Mouse (Mus musculus) kidney, adult 2 months (tissue): Measurements from ENCODE around the gene Tomm6. TPM values are rescaled to one million over a fixed set of nuclear protein-coding genes. Genes with fewer than 3 reads are reported as not detected.
A peak's percentile ranks its signal among the peaks of the same experiment; 100 is the strongest.

Experiments used
- DNase-seq: peaks from one replicate; pipeline ENCODE4 v3.0.0; 2021
- H3K27ac ChIP-seq: fragments of 200-500 bp; 2 replicates; pipeline ENCODE4 v1.5.1; 2012; ENCODE audit warnings: low read depth, low read length, control low read depth, inconsistent platforms; ENCODE audit not compliant: insufficient read depth
- H3K27me3 ChIP-seq: fragments of 200-500 bp; replicated peaks from 2 replicates; pipeline ENCODE4 v1.6.1; 2012; ENCODE audit warnings: mild to moderate bottlenecking, moderate library complexity, low read length, inconsistent platforms; ENCODE audit not compliant: control insufficient read depth, insufficient read depth
- H3K36me3 ChIP-seq: fragments of 200-500 bp; 2 replicates; pipeline ENCODE4 v1.6.1; 2012; ENCODE audit warnings: mild to moderate bottlenecking, moderate library complexity, low read length, inconsistent platforms; ENCODE audit not compliant: control insufficient read depth, insufficient read depth
- H3K4me1 ChIP-seq: fragments of 200-500 bp; 2 replicates; pipeline ENCODE4 v1.6.1; 2011; ENCODE audit warnings: low read length; ENCODE audit not compliant: control insufficient read depth, insufficient read depth
- H3K4me3 ChIP-seq: fragments of 200-500 bp; 2 replicates; pipeline ENCODE4 v1.5.1; 2011; ENCODE audit warnings: mild to moderate bottlenecking, low read depth, low read length, control low read depth; ENCODE audit not compliant: insufficient read depth
- CTCF ChIP-seq: fragments of 200-500 bp; conservative IDR thresholded peaks from 2 replicates; pipeline ENCODE4 v1.5.1; 2011; ENCODE audit warnings: low read depth, mild to moderate bottlenecking, control low read depth, low read length, moderate library complexity, mixed read lengths; ENCODE audit not compliant: insufficient read depth, insufficient read length
- POLR2A ChIP-seq: fragments of 200-500 bp; IDR thresholded peaks from one replicate; pipeline ENCODE4 v1.6.1; 2011; ENCODE audit warnings: low read depth, low read length, control low read depth
- WGBS: fragments of 180-500 bp; shearing (Covaris S2); methylation state at CpG from one replicate; pipeline ENCODE4 v1.1.7; 2018; 5-methylcytosine and 5-hydroxymethylcytosine counted together
- polyA plus RNA-seq: library from polyadenylated mRNA; depleted of rRNA; stranded (reverse); fragments of >200 nt; gene quantifications from 2 replicates; pipeline ENCODE4 v1.2.3, GENCODE M21; 2012

Gene Tomm6
- polyA plus RNA-seq, 1 experiment = 153 TPM

DNA sequence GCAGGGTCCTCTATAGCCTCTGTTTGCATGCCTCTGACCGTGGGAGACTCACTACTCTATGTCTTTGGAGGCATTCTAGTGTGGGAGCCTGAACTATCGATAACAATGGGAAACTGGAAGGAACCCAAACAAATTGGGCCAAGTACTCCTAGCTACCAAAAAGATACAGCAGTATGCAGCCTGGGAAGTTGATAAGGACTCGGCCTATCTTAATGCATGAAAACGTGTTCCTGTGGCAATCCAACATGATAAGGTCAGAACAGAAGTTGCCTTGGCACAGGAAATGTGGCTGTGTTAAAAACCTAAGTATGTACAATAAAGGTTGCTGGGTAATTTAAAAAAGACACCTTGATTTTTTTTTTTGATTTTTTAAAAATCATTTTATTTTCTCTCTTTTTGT is 33.0 kb upstream of the Tomm6 start:
- no peaks in the 10 kb centered on the region for H3K36me3 ChIP-seq
- H3K4me1 ChIP-seq = no peaks in the 10 kb centered on the region
- WGBS = 76% methylated on average over 4 of the region's 4 CpGs
- TF ChIP-seq CTCF (no peak), POLR2A (no peak)
- no peaks in the 10 kb centered on the region for H3K27me3 ChIP-seq
- no peak overlapping the region for H3K4me3 ChIP-seq
- DNase-seq = no peak
- H3K27ac ChIP-seq = no peak overlapping the region

GRCm38 (mm10) chr17:47715037-47715436 is 26.9 kb upstream of the Tomm6 start:
- TF ChIP-seq CTCF (no peak), POLR2A (no peak)
- H3K27ac ChIP-seq = no peak overlapping the region
- WGBS = 60% methylated on average over 3 of the region's 3 CpGs
- no peaks in the 10 kb centered on the region for H3K4me1 ChIP-seq
- DNase-seq = no peak
- no peaks in the 10 kb centered on the region for H3K36me3 ChIP-seq
- H3K27me3 ChIP-seq = no peaks in the 10 kb centered on the region
- no peak overlapping the region for H3K4me3 ChIP-seq

DNA sequence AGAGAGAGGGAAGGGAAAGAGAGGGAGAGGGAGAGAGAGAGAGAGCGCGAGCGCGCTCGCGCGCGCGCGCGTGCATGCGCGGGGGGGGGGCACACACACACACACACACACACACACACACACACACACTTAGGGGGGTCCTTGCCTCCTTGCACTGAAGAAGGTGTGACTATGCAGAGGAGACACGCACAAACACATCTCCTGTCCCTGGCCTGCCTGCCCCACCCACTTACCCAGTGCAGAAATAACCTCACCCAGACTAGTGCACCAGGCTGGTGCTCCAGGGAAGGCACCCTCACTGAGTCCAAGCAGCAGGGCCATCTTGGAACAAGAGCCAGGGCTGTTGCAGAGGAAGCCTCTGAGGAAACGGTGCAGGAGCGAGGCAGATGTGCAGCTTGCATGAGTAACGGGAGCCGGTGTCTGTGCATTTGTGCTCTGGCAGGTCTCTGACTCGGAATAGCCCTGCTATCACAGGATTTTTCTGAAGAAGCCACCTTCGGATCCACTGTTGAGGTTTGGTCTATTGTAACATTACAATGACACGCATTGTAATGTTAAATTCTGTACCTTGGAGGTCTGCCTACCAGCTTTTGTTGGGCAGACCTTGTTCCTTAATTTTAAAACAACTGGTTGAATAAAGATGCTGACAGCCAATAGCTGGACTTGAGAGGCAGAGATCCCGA is 24.8 kb upstream of the Tomm6 start:
- WGBS = 53% methylated on average over 22 of the region's 22 CpGs
- TF ChIP-seq CTCF = no peak
- no peak for TF ChIP-seq POLR2A
- Histone ChIP-seq H3K27me3 (no peaks in the 10 kb centered on the region), H3K36me3 (no peaks in the 10 kb centered on the region), H3K4me1 (no peaks in the 10 kb centered on the region), H3K27ac (no peak overlapping the region), H3K4me3 (no peak overlapping the region)
- DNase-seq = no peak

DNA sequence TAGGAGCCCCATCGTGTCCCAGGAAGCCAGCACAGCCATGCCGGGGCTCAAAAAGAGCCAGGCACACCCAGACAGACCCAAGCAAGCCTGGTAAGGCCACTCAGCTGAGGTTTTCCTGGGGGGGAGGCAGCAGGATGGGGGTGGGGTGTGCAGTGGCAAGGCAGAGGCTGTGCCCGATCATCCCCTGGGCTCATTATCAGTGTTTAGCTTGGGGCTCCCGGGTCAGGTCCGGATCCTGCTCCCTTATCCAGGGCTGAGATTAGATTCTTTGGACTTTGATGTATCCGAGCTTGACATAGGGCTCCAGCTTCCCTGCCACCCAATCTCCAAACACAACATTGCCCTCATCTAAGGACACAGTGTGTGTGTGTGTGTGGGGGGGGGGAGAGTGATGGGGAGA is 23.7 kb upstream of the Tomm6 start:
- no peak for DNase-seq
- H3K36me3 ChIP-seq = no peaks in the 10 kb centered on the region
- no peak overlapping the region for H3K4me3 ChIP-seq
- H3K27me3 ChIP-seq = no peaks in the 10 kb centered on the region
- no peak for TF ChIP-seq CTCF
- TF ChIP-seq POLR2A = no peak
- H3K4me1 ChIP-seq = 0 out of 2 replicates have a peak, but pooled peaks cover 2% of the 10 kb centered on the region
- H3K27ac ChIP-seq = no peak overlapping the region
- 76% methylated on average over 6 of the region's 6 CpGs for WGBS

DNA sequence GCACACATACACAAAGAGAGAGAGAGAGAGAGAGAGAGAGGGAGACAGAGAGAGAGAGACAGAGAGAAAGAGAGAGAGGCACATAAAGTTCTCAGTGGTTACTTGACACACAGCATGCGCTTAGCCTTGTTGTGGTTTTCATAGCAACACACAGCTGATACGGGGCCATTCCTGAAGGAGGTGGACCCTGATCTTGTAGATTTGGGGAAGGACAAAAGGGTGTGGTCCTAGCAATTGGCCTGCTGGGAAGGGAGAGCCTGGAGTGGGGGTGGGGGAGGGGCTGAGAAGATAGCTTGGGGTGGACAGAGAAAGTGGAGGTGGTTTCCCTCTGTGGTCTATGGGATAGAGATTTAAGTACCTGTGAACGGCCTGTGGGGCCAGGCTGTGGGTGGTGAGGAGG is 21.9 kb upstream of the Tomm6 start:
- DNase-seq = no peak
- H3K36me3 ChIP-seq = no peaks in the 10 kb centered on the region
- no peaks in the 10 kb centered on the region for H3K27me3 ChIP-seq
- H3K4me3 ChIP-seq = no peak overlapping the region
- H3K27ac ChIP-seq = no peak overlapping the region
- TF ChIP-seq CTCF (no peak), POLR2A (no peak)
- 77% methylated on average over 3 of the region's 3 CpGs for whole genome bisulfite sequencing
- 0 out of 2 replicates have a peak, but pooled peaks cover 2% of the 10 kb centered on the region for H3K4me1 ChIP-seq

DNA sequence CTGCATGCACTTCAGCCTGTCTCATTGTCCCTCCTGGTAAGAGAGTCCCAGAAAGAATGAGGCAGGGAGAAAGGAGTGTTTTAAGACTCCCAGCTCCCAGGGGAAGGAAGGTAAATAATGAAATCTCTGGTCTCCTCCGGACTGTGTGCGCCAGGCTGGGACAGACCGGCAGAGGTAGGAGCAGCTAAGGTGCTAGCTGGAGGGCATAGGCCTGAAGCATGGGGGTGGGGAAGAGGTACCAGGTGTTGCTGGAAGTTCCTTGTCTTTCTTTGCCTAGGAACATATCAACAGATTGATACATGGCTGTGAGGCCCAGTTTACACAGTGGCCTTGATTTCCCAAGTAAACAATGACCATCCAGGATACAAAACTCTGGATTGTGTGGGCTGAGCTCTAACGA is 20.8 kb upstream of the Tomm6 start:
- DNase-seq = no peak
- Histone ChIP-seq H3K4me1 (0 out of 2 replicates have a peak, but pooled peaks cover 2% of the 10 kb centered on the region), H3K27ac (no peak overlapping the region), H3K36me3 (no peaks in the 10 kb centered on the region), H3K27me3 (no peaks in the 10 kb centered on the region), H3K4me3 (no peak overlapping the region)
- TF ChIP-seq POLR2A (no peak), CTCF (no peak)
- WGBS = 52% methylated on average over 4 of the region's 4 CpGs

DNA sequence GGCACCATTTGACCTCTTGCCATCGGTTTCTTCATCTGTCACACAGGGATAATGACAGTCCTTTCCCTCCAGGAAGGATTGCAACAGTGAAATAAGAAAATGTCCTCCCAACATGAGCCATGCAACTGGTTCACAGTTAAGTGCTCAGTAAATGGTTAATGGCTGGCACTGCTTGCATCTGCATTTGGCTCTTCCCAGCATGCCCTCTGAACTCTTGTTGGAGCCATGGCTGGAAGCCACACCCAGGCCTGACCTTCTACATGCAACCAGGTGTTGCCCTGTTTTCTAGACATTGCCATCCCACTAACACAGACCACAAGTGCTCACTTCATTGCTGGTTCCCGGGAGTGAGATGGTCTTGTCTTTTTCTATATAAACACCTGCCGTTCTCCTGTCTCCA is 19.8 kb upstream of the Tomm6 start:
- H3K4me1 ChIP-seq = 0 out of 2 replicates have a peak, but pooled peaks cover 2% of the 10 kb centered on the region
- TF ChIP-seq POLR2A (no peak), CTCF (no peak)
- no peaks in the 10 kb centered on the region for H3K36me3 ChIP-seq
- no peak overlapping the region for H3K4me3 ChIP-seq
- peak; percentile 75 for DNase-seq
- no peaks in the 10 kb centered on the region for H3K27me3 ChIP-seq
- 82% methylated on average over 3 of the region's 3 CpGs for WGBS
- no peak overlapping the region for H3K27ac ChIP-seq
